Mouse (Mus musculus) ES-E14 (cell line): ENCODE data around the gene Tada1. TPM values are rescaled to one million over a fixed set of nuclear protein-coding genes. Genes with fewer than 3 reads are reported as not detected.

ENCODE experiments used
- DNase-seq: peaks from one replicate; pipeline ENCODE4 v3.0.0-alpha.2; 2013; ENCODE audit warnings: low read depth, low spot score
- H3K27ac ChIP-seq: 2 replicates; pipeline ENCODE4 v1.5.1; 2012; ENCODE audit warnings: low read depth, mild to moderate bottlenecking, low read length, moderate library complexity, mixed read lengths; ENCODE audit not compliant: poor library complexity, insufficient read depth, severe bottlenecking
- H3K36me3 ChIP-seq: 2 replicates; pipeline ENCODE4 v1.6.1; 2012; ENCODE audit warnings: mild to moderate bottlenecking, low read length, moderate library complexity, mixed read lengths; ENCODE audit not compliant: control insufficient read depth, poor library complexity, insufficient read depth, severe bottlenecking
- H3K4me1 ChIP-seq, 2 experiments: fragments of 150-350 bp in 1 of 2; sonication (generic) in 1 of 2; 2 replicates each; pipeline ENCODE4 v1.6.1; 2012; ENCODE audit warnings: low read length in 2 of 2, mild to moderate bottlenecking in 1 of 2, mixed read lengths in 1 of 2; ENCODE audit not compliant: control insufficient read depth in 2 of 2, insufficient read depth in 2 of 2, poor library complexity in 1 of 2
- H3K4me3 ChIP-seq, 2 experiments: fragments of 150-350 bp in 1 of 2; sonication (generic) in 1 of 2; 2 replicates each; pipeline ENCODE4 v1.5.1; 2012; ENCODE audit warnings: low read length in 2 of 2, low read depth in 1 of 2, mild to moderate bottlenecking in 1 of 2, mixed read lengths in 1 of 2; ENCODE audit not compliant: insufficient read depth in 1 of 2, poor library complexity in 1 of 2, severe bottlenecking in 1 of 2
- H3K9ac ChIP-seq: 2 replicates; pipeline ENCODE4 v1.6.1; 2012; ENCODE audit warnings: low read depth, mild to moderate bottlenecking, low read length, mixed read lengths; ENCODE audit not compliant: poor library complexity, insufficient read depth, severe bottlenecking
- H3K9me3 ChIP-seq: fragments of 150-350 bp; sonication (generic); 2 replicates; pipeline ENCODE4 v1.6.1; 2012; ENCODE audit warnings: low read depth, mild to moderate bottlenecking, low read length; ENCODE audit not compliant: control insufficient read depth, insufficient read depth
- CHD2 ChIP-seq: IDR thresholded peaks from 2 replicates; pipeline ENCODE4 v1.6.1; 2014; ENCODE audit warnings: mild to moderate bottlenecking, low read depth, low read length, inconsistent platforms
- HCFC1 ChIP-seq: IDR thresholded peaks from 2 replicates; pipeline ENCODE4 v1.6.1; 2012; ENCODE audit warnings: low read length, inconsistent platforms, borderline replicate concordance; ENCODE audit not compliant: insufficient read depth
- MAFK ChIP-seq: IDR thresholded peaks from 2 replicates; pipeline ENCODE4 v1.6.1; 2014; ENCODE audit warnings: mild to moderate bottlenecking, low read depth, low read length, inconsistent platforms; ENCODE audit not compliant: insufficient read depth
- ZC3H11A ChIP-seq: IDR thresholded peaks from 2 replicates; pipeline ENCODE4 v1.6.1; 2012; ENCODE audit warnings: low read depth, mild to moderate bottlenecking, inconsistent platforms, low read length, borderline replicate concordance
- ZNF384 ChIP-seq: IDR thresholded peaks from 2 replicates; pipeline ENCODE4 v1.6.1; 2012; ENCODE audit warnings: low read depth, low read length, inconsistent platforms
- in situ Hi-C, 2 experiments: fragments of 600-800 bp; cut with MboI; formaldehyde crosslinking; loops; one replicate each; pipeline ENCODE4 v1.15.1; 2025; ENCODE audit warnings: low sequenced_read_pairs in 2 of 2, inconsistent platforms in 1 of 2; ENCODE audit not compliant: unreplicated experiment in 2 of 2
- total RNA-seq: library from RNA; depleted of rRNA; stranded (reverse); fragments of 300-350 nt; gene quantifications from 2 replicates; pipeline ENCODE4 v1.2.3, GENCODE M21; 2012

Gene Tada1
- total RNA-seq, 1 experiment = 5.5 TPM

- H3K4me1 ChIP-seq = no peaks in the 10 kb centered on the region
- H3K27ac ChIP-seq = no peak overlapping the region
- in situ Hi-C loops = no loop called here
- H3K9me3 ChIP-seq = peaks cover 6% of the 10 kb centered on the region; the same call in 1 of the 2 replicates
- H3K4me3 ChIP-seq = no peak overlapping the region
- no peaks in the 10 kb centered on the region for H3K36me3 ChIP-seq
- no peak overlapping the region for H3K9ac ChIP-seq
- DNase-seq = no peak
- no peak for TF ChIP-seq CHD2
- no peak for TF ChIP-seq ZC3H11A
- no peak for TF ChIP-seq ZNF384
- no peak for TF ChIP-seq MAFK
- no peak for TF ChIP-seq HCFC1
These were observed 29.1 kb upstream of the Tada1 start for GRCm38 (mm10) chr1:166349751-166350150.

DNA sequence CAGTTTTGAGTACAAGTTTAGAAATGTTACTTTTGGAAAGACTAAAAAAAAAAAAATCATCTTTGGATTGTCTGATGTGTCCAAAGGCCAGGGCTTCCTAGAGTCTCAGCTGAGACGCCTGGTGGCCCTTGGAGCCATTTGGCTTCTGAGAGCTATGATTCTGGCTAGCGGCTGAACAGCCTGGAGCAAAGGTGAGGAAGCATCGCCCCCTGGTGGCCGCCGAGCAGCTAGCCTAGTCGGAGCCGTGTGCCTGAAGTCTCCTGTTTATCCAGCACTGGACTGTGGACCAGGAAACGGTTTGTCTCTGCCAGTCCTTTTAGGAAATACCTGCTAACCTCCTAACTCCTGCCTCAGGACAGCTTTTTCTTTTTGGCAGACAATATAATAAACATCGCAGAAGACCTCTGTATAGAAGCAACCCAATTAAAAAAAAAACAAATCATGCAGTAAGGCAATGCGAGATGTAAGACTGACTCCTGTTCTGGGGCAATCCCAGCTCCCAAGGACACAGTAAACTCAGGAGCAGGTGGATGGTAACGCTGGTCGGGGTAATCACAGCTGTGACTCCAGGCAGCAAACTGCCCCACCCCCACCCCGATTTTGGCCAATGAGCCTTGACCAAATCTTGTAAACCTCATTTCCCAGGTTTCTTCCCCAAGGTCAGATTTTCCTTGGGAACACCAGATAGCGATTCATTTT, 18.6 kb upstream of the Tada1 start:
- H3K9ac ChIP-seq = no peak overlapping the region
- no peak overlapping the region for H3K27ac ChIP-seq
- H3K36me3 ChIP-seq = no peaks in the 10 kb centered on the region
- H3K9me3 ChIP-seq = no peaks in the 10 kb centered on the region
- TF ChIP-seq CHD2 (no peak), ZC3H11A (peak; percentile 29; the same call in 1 of the 2 replicates), ZNF384 (no peak), HCFC1 (no peak)
- DNase-seq = no peak
- in situ Hi-C loops = no loop called here
- H3K4me3 ChIP-seq = no peak overlapping the region
- H3K4me1 ChIP-seq = no peaks in the 10 kb centered on the region

DNA sequence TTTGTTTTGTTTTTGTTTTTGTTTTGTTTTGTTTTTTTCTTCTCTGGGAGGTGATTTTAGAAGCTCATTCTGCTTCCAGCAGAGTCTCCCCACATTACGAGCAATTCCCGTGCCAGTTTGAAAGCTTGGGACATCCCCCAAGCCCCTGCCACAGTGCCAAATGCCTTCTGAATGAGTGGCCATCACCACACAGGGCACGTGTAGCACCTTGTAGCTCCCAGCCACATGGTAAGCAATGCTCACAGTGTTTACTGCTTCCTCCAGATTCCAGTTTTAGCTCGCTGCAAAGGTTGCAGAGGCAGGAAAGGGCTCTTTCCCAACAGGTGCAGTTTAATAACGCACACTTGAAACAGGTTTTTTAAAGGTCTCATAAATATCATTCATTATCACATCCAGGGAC, 18.0 kb upstream of the Tada1 start:
- TF ChIP-seq CHD2 (no peak), ZNF384 (no peak), MAFK (no peak), HCFC1 (no peak), ZC3H11A (no peak)
- H3K4me3 ChIP-seq = no peak overlapping the region
- in situ Hi-C loops = no loop called here

DNA sequence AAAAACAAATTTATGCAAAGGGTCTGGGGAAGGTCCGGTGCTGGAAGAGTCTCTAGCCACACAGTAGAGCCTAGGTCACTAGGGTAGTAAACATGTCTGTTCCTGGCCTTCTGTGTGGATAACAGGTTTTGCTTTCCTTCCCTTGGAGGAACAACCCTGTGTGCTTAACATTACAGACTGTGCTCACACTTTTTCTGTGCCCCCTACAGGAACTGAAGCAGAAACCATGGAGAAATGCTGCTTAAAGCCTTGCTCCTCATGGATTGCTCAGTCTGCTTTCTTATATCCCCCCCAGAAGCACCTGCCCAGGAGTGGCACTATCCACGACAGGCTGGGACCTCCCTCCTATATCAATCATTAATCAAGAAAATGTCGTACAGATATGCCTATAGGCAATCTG, 17.1 kb upstream of the Tada1 start:
- H3K4me1 ChIP-seq = no peaks in the 10 kb centered on the region
- in situ Hi-C loops = no loop called here
- no peak overlapping the region for H3K27ac ChIP-seq
- H3K36me3 ChIP-seq = no peaks in the 10 kb centered on the region
- no peak overlapping the region for H3K4me3 ChIP-seq
- TF ChIP-seq MAFK (no peak), ZC3H11A (no peak), HCFC1 (no peak), CHD2 (no peak)
- no peak overlapping the region for H3K9ac ChIP-seq
- DNase-seq = no peak
- no peaks in the 10 kb centered on the region for H3K9me3 ChIP-seq

More for the DNA sequence above, 18.0 kb upstream of the Tada1 start:
- no peaks in the 10 kb centered on the region for H3K36me3 ChIP-seq
- H3K27ac ChIP-seq = no peak overlapping the region
- H3K4me1 ChIP-seq = no peaks in the 10 kb centered on the region
- H3K9me3 ChIP-seq = no peaks in the 10 kb centered on the region
- no peak for DNase-seq
- no peak overlapping the region for H3K9ac ChIP-seq

DNA sequence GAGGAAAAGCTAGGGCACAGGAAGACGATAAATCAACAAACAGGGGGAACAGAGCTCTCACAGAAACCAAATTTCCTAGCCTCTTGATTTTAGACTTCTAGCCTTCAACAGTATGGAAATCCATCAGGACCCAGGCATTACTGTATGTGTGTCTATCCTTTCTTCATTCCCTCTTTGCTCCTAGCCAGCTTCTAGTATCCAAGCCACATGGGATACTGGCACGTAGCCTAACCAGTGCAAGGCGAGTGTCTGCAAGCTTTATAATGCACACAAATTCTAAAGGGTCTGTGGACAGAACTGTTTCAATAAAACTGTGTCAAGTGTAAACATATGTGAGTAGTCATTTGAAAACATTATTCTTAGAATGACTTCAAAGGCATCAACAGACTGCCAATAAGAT, 16.2 kb upstream of the Tada1 start:
- Histone ChIP-seq H3K9me3 (no peaks in the 10 kb centered on the region), H3K4me3 (no peak overlapping the region), H3K9ac (no peak overlapping the region), H3K4me1 (no peaks in the 10 kb centered on the region), H3K27ac (no peak overlapping the region), H3K36me3 (no peaks in the 10 kb centered on the region)
- DNase-seq = no peak
- in situ Hi-C loops = no loop called here
- TF ChIP-seq HCFC1 (no peak), MAFK (no peak), CHD2 (no peak), ZNF384 (no peak), ZC3H11A (no peak)
